Mouse (Mus musculus): Measurements from ENCODE around the gene Tmem201. TPM values are rescaled to one million over a fixed set of nuclear protein-coding genes. Genes with fewer than 3 reads are reported as not detected.

Tmem201 gene
- polyA plus RNA-seq (2014; fragmentation: Nextera tagmentation; extraction: Ambion mirVana), result 24.6 and 26.0 TPM in 2 replicates

GRCm38 (mm10) chr4:149737383-149738324, at the start of gene Tmem201:
Gene Tmem201, minus strand, starts transcription at chr4:149738044.
- peak within 1 kb of the TSS; percentile 69 for H3K4me2 ChIP-seq (ENCODE audit: low read depth)
- under 1% methylated on average over 77 of the region's 97 CpGs for WGBS
- H3K9ac ChIP-seq (ENCODE audit: low read length), result peak within 1 kb of the TSS; percentile 91
- peak; percentile 99 for DNase-seq (ENCODE audit: low spot score)
- peak; percentile 84 for ATAC-seq (ENCODE audit: insufficient read depth, low FRiP score, low TSS enrichment)
- no peaks in the 10 kb centered on the region for H3K9me3 ChIP-seq (ENCODE audit: control insufficient read depth, low read length)
- H3K36me3 ChIP-seq (ENCODE audit: control insufficient read depth, insufficient read depth, low read length), result peaks cover 5% of the 10 kb centered on the region
- H3K4me3 ChIP-seq (ENCODE audit: low read depth, low read length), result peak within 1 kb of the TSS; percentile 88
- H3K27ac ChIP-seq (ENCODE audit: low read depth, low read length), result peak within 1 kb of the TSS; percentile 84
- no peaks in the 10 kb centered on the region for H3K27me3 ChIP-seq (ENCODE audit: control insufficient read depth, insufficient read depth, low read length)
- peaks cover 35% of the 10 kb centered on the region for H3K4me1 ChIP-seq (ENCODE audit: control insufficient read depth, insufficient read depth, low read length)

- Histone ChIP-seq H3K4me1 (ENCODE audit: control insufficient read depth, insufficient read depth, low read length) (no peaks in the 10 kb centered on the region), H3K9me3 (ENCODE audit: control insufficient read depth, low read length) (no peaks in the 10 kb centered on the region), H3K4me3 (ENCODE audit: low read depth, low read length) (no peak overlapping the region), H3K9ac (ENCODE audit: low read length) (no peak overlapping the region), H3K27me3 (ENCODE audit: control insufficient read depth, insufficient read depth, low read length) (no peaks in the 10 kb centered on the region), H3K4me2 (ENCODE audit: low read depth) (no peak overlapping the region), H3K27ac (ENCODE audit: low read depth, low read length) (no peak overlapping the region), H3K36me3 (ENCODE audit: control insufficient read depth, insufficient read depth, low read length) (no peaks in the 10 kb centered on the region)
- ATAC-seq (ENCODE audit: insufficient read depth, low FRiP score, low TSS enrichment), result no peak
- 87% methylated on average over 5 of the region's 5 CpGs for WGBS
- no peak for DNase-seq (ENCODE audit: low spot score)
Measured at GRCm38 (mm10) chr4:149784901-149785300, 47.1 kb upstream of the Tmem201 start.

GRCm38 (mm10) chr4:149784371-149784770, 46.5 kb upstream of the Tmem201 start:
- no peak for ATAC-seq (ENCODE audit: insufficient read depth, low FRiP score, low TSS enrichment)
- no peak overlapping the region for H3K4me3 ChIP-seq (ENCODE audit: low read depth, low read length)
- H3K9me3 ChIP-seq (ENCODE audit: control insufficient read depth, low read length), result no peaks in the 10 kb centered on the region
- no peak overlapping the region for H3K4me2 ChIP-seq (ENCODE audit: low read depth)
- no peaks in the 10 kb centered on the region for H3K36me3 ChIP-seq (ENCODE audit: control insufficient read depth, insufficient read depth, low read length)
- no peak overlapping the region for H3K27ac ChIP-seq (ENCODE audit: low read depth, low read length)
- WGBS, result 88% methylated on average over 9 of the region's 9 CpGs
- H3K4me1 ChIP-seq (ENCODE audit: control insufficient read depth, insufficient read depth, low read length), result no peaks in the 10 kb centered on the region
- H3K27me3 ChIP-seq (ENCODE audit: control insufficient read depth, insufficient read depth, low read length), result no peaks in the 10 kb centered on the region
- H3K9ac ChIP-seq (ENCODE audit: low read length), result no peak overlapping the region
- DNase-seq (ENCODE audit: low spot score), result no peak

- ATAC-seq (ENCODE audit: insufficient read depth, low FRiP score, low TSS enrichment), result no peak
- H3K4me1 ChIP-seq (ENCODE audit: control insufficient read depth, insufficient read depth, low read length), result no peaks in the 10 kb centered on the region
- no peaks in the 10 kb centered on the region for H3K9me3 ChIP-seq (ENCODE audit: control insufficient read depth, low read length)
- no peaks in the 10 kb centered on the region for H3K27me3 ChIP-seq (ENCODE audit: control insufficient read depth, insufficient read depth, low read length)
- WGBS, result 81% methylated on average over 8 of the region's 8 CpGs
- no peak overlapping the region for H3K4me2 ChIP-seq (ENCODE audit: low read depth)
- H3K36me3 ChIP-seq (ENCODE audit: control insufficient read depth, insufficient read depth, low read length), result no peaks in the 10 kb centered on the region
- H3K27ac ChIP-seq (ENCODE audit: low read depth, low read length), result no peak overlapping the region
- H3K9ac ChIP-seq (ENCODE audit: low read length), result no peak overlapping the region
- DNase-seq (ENCODE audit: low spot score), result no peak
- no peak overlapping the region for H3K4me3 ChIP-seq (ENCODE audit: low read depth, low read length)
Measured at GRCm38 (mm10) chr4:149782975-149783374, 45.1 kb upstream of the Tmem201 start.

GRCm38 (mm10) chr4:149780565-149781356, 42.9 kb upstream of the Tmem201 start:
- Histone ChIP-seq H3K4me2 (ENCODE audit: low read depth) (no peak overlapping the region), H3K9me3 (ENCODE audit: control insufficient read depth, low read length) (no peaks in the 10 kb centered on the region), H3K27ac (ENCODE audit: low read depth, low read length) (no peak overlapping the region), H3K27me3 (ENCODE audit: control insufficient read depth, insufficient read depth, low read length) (no peaks in the 10 kb centered on the region), H3K9ac (ENCODE audit: low read length) (no peak overlapping the region), H3K4me3 (ENCODE audit: low read depth, low read length) (no peak overlapping the region), H3K36me3 (ENCODE audit: control insufficient read depth, insufficient read depth, low read length) (no peaks in the 10 kb centered on the region), H3K4me1 (ENCODE audit: control insufficient read depth, insufficient read depth, low read length) (no peaks in the 10 kb centered on the region)
- WGBS, result 78% methylated on average over 13 of the region's 13 CpGs
- ATAC-seq (ENCODE audit: insufficient read depth, low FRiP score, low TSS enrichment), result no peak
- no peak for DNase-seq (ENCODE audit: low spot score)

- no peak for DNase-seq (ENCODE audit: low spot score)
- H3K9ac ChIP-seq (ENCODE audit: low read length), result no peak overlapping the region
- H3K4me3 ChIP-seq (ENCODE audit: low read depth, low read length), result no peak overlapping the region
- no peaks in the 10 kb centered on the region for H3K4me1 ChIP-seq (ENCODE audit: control insufficient read depth, insufficient read depth, low read length)
- H3K9me3 ChIP-seq (ENCODE audit: control insufficient read depth, low read length), result no peaks in the 10 kb centered on the region
- no peaks in the 10 kb centered on the region for H3K36me3 ChIP-seq (ENCODE audit: control insufficient read depth, insufficient read depth, low read length)
- WGBS, result 85% methylated on average over 9 of the region's 9 CpGs
- H3K4me2 ChIP-seq (ENCODE audit: low read depth), result no peak overlapping the region
- no peaks in the 10 kb centered on the region for H3K27me3 ChIP-seq (ENCODE audit: control insufficient read depth, insufficient read depth, low read length)
- no peak for ATAC-seq (ENCODE audit: insufficient read depth, low FRiP score, low TSS enrichment)
- no peak overlapping the region for H3K27ac ChIP-seq (ENCODE audit: low read depth, low read length)
Measured at GRCm38 (mm10) chr4:149779966-149780365, 42.1 kb upstream of the Tmem201 start.

GRCm38 (mm10) chr4:149777126-149777525, 39.3 kb upstream of the Tmem201 start:
- ATAC-seq (ENCODE audit: insufficient read depth, low FRiP score, low TSS enrichment), result no peak
- Histone ChIP-seq H3K36me3 (ENCODE audit: control insufficient read depth, insufficient read depth, low read length) (no peaks in the 10 kb centered on the region), H3K4me1 (ENCODE audit: control insufficient read depth, insufficient read depth, low read length) (peaks cover 11% of the 10 kb centered on the region), H3K27ac (ENCODE audit: low read depth, low read length) (no peak overlapping the region), H3K4me3 (ENCODE audit: low read depth, low read length) (no peak overlapping the region), H3K27me3 (ENCODE audit: control insufficient read depth, insufficient read depth, low read length) (no peaks in the 10 kb centered on the region), H3K9me3 (ENCODE audit: control insufficient read depth, low read length) (no peaks in the 10 kb centered on the region), H3K9ac (ENCODE audit: low read length) (no peak overlapping the region), H3K4me2 (ENCODE audit: low read depth) (no peak overlapping the region)
- DNase-seq (ENCODE audit: low spot score), result no peak
- 83% methylated on average over 9 of the region's 9 CpGs for WGBS

GRCm38 (mm10) chr4:149775760-149776362, 38.0 kb upstream of the Tmem201 start:
- Histone ChIP-seq H3K9ac (ENCODE audit: low read length) (no peak overlapping the region), H3K4me2 (ENCODE audit: low read depth) (no peak overlapping the region), H3K27ac (ENCODE audit: low read depth, low read length) (no peak overlapping the region), H3K36me3 (ENCODE audit: control insufficient read depth, insufficient read depth, low read length) (no peaks in the 10 kb centered on the region), H3K4me1 (ENCODE audit: control insufficient read depth, insufficient read depth, low read length) (peaks cover 11% of the 10 kb centered on the region), H3K4me3 (ENCODE audit: low read depth, low read length) (no peak overlapping the region), H3K9me3 (ENCODE audit: control insufficient read depth, low read length) (no peaks in the 10 kb centered on the region), H3K27me3 (ENCODE audit: control insufficient read depth, insufficient read depth, low read length) (no peaks in the 10 kb centered on the region)
- WGBS, result 42% methylated on average over 8 of the region's 8 CpGs
- DNase-seq (ENCODE audit: low spot score) (peak; percentile 30), ATAC-seq (ENCODE audit: insufficient read depth, low FRiP score, low TSS enrichment) (no peak)
